Mouse (Mus musculus) layer of hippocampus, adult 8-10 months (tissue): ENCODE data around the gene Cdkn2d. TPM values are rescaled to one million over a fixed set of nuclear protein-coding genes. Genes with fewer than 3 reads are reported as not detected.
"Not testable (repeated sequence)": the region's sequence is repeated elsewhere in the genome, so short reads cannot be mapped to it uniquely, and the experiment has no call there.

ENCODE experiments used
- DNase-seq, 2 experiments: peaks; one replicate each; pipeline ENCODE4 v3.0.0; 2022; ENCODE audit warnings: low spot score in 2 of 2
- total RNA-seq, 4 experiments: library from RNA; stranded (reverse); gene quantifications; 2 replicates each; pipeline ENCODE4 v1.2.4; 2022

Gene Cdkn2d
- total RNA-seq: 10 to 100 TPM; 48.8 to 61.6 (median 55.9) TPM

DNA sequence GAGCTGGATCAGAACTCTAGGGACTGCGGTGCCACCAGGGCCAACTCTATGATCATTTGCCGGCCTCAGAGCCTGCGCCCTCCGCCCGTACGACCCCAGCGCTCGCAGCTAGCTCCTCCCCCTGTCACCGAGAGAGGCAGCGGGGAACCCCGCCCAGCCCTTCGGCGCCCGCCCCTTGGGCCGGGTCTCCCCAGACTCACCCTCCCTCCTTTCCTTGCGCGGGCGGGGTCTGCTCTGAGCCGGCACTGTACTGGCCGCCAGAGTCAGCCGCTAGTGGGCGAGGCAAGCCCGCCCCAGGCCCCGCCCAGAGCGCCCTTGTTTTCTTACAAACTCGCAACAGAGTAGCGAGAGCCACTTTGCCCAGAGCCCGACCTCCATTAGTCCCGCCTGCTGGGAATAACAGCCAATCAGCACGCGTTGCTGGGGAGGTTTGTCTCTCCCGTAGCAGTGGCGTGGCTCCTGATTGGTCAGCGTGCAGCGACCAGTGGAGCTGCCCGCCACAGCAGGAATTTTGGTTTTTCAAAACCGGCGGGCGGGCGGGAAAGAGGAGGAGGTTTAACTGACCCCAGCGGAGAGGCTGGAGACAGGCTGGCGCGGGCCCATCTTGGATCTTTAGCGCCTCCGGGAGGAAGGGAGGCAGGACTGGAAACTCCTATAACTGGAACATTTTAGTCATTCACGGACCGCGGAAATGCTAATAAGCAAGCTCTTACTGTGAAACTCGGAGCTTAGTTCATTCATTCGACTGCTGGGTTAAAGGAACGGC, at the start of gene Cdkn2d:
Gene Cdkn2d, minus strand, starts transcription at position 386 of the 766 bp plus-strand sequence.
- peak; percentile 99 to 100 for DNase-seq

DNA sequence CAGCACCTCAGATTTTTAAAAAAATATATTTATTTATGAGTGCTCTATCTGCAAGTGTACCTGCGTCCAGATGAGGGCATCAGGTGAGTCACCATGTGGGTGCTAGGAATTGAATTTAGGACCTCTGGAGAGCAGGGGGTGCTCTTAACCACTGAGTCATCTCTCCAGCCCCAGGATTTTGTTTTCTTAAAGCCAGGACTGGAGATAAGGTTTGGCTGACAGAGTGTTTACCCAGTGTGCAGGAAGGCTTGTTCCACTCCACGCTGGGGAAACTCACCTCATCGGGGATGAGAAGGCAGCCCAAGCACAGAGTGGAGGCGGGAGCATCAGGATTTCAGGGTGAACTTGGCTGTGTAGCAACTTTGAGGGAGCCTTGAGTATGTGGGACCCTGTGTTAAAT, 49.2 kb upstream of the Cdkn2d start:
- DNase-seq: no peak

DNA sequence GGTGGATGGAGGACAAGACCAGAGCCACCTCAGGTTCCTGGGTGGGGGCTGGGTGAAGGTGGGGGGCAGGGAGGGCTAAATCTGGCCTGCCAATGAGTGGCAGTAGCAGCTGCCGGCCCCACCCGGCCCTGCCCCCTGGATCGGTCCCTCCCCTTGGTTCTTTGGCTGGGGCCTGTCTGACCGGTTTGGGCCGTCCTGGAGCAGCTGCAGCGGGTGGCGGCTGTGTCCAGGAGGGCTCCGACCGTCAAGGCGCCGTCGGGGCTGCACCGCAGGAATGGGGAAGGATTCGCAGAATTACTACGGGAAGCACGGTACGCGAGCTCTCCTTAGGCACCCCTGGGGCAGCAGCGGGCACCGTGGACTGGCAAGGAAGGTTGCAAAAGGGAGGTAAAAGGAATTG, 46.4 kb upstream of the Cdkn2d start:
- no peak for DNase-seq

DNA sequence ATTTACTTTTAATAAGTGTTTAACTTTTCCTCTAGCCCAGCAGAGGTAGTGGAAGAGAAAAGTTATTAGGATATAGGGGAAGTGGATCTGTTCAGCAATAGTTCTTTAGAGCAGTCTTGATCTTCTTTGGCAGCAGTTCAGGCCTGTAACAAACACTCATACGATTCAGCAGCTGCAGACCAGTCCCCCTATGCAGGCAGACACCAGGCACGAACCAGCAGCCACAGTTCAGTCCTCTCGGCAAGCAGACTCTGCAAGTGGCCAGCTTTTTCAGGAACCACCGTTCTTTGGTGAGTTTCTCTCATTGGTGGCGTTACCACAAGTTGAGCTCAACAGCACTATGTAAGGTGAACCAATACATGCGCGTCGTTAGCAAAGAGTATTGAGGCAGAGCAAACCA, 45.3 kb upstream of the Cdkn2d start:
- no peak for DNase-seq

- DNase-seq: no peak
These were observed 44.2 kb upstream of the Cdkn2d start for GRCm38 (mm10) chr9:21335391-21335790.

DNA sequence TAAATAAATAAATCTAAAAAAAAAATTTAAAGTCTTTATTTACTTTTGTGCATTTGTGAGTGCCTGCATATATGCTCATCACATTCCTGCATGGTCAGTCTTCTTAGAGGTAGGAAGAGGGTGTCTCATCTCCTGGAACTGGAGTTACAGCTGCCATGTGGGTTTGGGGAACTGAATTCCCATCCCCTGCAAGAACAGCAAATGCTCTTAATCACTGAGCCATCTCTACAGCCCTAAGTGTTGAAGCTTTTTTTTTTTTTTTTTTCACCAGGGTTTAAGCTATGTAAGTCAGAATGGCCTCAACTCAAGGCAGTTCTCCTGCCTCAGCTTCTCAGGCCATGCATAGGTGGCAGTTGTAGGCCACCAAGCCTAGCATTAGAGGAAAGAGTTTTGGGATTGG, 43.5 kb upstream of the Cdkn2d start:
- DNase-seq: no peak

- no peak for DNase-seq
These were observed 42.3 kb upstream of the Cdkn2d start for GRCm38 (mm10) chr9:21333523-21333922.

GRCm38 (mm10) chr9:21332161-21333061, 41.2 kb upstream of the Cdkn2d start:
- DNase-seq: no peak

DNA sequence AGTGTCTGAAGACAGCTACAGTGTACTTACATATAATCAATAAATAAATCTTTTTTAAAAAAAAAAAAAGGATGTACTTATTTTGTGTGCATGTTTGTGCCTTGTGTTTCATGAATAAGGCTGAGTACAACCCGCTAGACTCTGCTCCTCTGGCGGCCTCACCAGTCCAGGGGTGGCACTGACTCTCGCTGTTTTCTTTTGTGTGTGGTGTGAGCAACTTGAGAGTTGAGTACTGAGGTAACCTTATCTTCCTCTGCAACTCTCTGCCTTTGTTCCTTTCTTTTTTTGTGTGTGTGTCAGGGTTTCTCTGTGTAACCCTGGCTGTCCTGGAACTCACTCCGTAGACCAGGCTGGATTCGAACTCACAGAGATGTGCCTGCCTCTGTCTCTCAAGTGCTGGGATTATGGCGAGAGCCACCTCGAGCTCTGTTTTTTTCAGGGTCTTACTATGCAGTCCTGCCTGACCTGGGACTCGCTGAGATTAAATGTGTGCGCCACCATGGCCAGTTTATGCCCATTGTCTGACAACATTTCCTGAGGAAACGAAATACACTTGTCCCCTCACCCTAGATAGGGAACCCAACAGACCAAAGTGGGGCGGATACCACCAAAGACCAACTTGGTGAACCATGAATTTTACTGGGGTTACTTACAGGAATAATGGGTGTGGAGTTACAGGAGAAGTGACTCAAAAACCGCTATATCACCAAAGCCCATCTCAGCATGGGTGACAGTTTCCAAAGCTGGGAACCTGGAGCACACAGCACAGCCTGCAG, 40.3 kb upstream of the Cdkn2d start:
- no peak for DNase-seq

- DNase-seq: no peak
These were observed 38.6 kb upstream of the Cdkn2d start for GRCm38 (mm10) chr9:21329699-21330289.

DNA sequence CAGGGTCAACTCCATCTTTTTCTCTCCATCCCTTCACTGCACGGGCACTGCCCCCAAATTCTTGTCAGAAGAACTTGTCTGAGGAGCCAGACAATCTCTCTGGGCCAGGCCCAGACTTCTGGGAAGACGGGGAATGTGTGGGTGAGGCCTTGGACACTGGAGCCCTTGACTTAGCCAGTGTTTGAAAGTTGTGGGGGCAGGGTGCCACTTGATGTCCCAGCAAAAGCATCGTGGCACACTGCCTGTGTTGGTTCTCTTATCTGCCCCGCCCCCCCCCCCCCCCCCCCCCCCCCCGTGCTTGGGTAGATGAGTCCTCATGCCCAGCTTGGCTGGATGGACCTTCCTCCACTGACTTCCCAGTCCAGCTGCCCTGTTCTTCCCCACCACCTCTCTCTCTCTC, 37.8 kb upstream of the Cdkn2d start:
- DNase-seq: no peak

GRCm38 (mm10) chr9:21328041-21328440, 36.8 kb upstream of the Cdkn2d start:
- no peak for DNase-seq

- no peak for DNase-seq
These were observed 36.4 kb upstream of the Cdkn2d start for GRCm38 (mm10) chr9:21327569-21327968.

DNA sequence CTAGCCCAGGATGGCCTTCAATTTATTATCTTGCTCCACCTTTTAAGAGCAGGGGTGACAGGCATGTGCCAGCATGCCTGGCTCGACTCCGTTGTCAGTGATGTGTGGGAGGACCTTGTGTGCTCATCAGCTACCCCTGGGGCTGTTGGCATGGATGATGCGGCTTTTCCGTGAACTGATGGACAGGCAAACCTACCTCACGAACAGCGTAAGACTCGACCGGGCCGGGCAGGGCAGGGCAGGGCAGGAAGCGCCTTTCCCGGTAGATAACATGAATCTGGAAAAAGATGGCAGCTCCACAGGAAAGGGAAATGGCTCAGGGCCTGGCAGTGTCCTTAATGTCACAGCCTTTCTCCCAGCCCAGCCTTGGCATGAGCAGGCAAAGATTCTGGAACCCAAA, 33.1 kb upstream of the Cdkn2d start:
- no peak for DNase-seq

DNA sequence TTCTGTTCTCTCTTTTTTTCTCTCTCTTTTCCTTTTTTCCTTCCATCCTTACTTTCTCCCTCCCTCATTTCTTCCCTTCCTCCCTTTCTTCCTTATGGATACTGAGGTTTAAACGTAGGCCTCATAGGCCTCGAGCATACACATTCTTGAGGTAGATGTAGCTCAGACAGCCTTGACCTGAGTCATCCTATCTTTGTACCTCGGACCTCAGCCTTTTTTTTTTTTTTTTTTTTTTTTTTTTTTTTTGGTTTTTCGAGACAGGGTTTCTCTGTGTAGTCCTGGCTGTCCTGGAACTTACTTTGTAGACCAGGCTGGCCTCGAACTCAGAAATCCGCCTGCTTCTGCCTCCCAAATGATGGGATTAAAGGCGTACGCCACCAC, 31.7 kb upstream of the Cdkn2d start:
- not testable (repeated sequence) for DNase-seq

DNA sequence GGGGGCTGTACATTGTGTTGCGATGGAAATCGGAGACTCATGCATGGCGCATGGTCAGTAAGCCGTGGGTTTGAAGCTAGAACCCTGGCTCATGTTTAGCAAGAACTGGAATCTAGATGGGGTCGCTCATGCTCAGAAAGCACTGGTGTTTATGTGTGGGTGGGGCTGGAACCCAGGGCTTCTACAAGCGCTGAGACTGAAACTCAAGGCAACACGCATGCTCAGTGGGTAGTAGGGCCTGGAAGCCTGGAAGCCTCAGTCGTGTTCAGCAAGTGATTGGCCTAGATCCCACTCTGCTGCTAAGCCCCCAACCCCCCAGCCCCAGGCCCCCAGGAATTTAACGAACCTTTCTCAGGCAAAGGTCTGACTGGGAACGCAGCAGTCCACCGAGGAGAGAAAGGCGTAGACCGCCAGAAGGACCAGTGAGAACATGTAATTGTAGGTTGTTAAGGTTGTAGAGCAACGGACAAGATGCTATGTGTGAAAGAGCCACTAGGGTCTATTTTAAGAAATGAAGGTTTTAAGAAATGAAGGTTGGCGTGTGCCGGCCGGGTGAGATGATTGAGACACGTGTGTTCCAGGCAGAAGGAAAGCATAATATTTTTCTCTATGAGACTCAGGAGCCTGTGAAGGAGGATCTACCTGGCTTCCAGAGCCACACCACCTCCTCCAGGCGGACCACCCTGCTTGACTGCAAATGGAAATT, 31.2 kb upstream of the Cdkn2d start:
- DNase-seq: peak in 1 of 2 experiments; percentile 22

GRCm38 (mm10) chr9:21321513-21321835, 30.3 kb upstream of the Cdkn2d start:
- DNase-seq: no peak

DNA sequence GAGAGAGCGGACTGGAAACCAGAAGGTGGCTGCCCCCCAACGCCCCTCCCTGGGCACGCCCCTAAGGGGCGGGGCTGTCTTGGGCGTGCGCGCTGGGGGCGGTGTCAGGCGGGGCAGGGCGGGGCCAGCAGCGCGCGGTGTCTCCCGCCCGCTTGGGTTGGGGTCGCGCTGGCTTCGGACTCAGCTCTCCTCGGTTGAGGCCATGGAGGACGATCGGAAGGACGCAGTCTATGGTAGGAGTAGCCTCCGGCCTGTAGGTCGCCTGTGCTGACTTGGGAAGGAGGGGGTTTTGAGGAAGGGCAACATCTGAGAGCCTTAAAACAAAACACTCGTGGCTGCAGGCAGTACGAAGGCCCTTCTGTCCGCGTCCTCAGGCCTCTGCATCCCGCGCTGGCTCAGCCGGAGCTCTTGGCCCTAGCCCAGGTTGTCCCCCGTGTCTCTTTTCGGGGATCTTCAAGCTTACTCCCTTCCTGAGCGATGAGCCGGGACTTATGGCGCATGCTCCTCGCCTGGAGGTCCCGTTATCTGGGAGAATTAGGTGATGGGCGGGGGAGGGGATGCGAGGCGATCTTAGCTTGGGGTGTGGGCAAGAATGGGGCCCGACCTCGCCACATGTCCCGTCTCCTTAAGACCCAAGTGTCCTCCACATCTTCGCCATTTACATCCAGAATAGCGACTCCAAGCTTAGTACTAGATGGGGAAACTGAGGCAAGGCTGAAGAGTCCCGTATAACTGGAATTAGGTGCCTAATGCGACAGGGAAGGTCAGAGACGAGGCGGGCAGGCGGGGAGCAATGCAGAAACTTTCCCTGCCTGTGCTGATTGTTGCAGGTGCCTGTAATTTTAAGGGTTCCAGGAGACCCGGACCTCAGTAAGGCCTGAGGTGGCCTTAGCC, 29.7 kb upstream of the Cdkn2d start, which contains the start of gene Slc44a2:
Gene Slc44a2, plus strand, starts transcription at position 80 of the 894 bp plus-strand sequence.
- peak; percentile 29 to 67 for DNase-seq

DNA sequence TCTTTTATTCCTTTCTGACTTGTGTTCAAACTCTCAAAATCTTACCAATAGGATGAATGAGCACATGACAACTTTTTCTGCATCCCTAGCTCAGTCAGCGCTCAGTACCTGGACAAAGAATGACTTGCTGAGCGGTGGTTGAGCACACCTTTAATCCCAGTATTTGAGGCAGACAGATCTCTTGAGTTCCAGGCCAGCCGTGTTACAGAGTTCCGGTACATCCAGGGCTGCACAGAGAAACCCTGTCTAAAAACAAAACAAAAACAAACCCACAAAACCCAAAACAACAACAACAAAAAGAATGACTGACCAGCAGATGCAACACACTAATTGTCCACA, 29.0 kb upstream of the Cdkn2d start:
- no peak for DNase-seq

DNA sequence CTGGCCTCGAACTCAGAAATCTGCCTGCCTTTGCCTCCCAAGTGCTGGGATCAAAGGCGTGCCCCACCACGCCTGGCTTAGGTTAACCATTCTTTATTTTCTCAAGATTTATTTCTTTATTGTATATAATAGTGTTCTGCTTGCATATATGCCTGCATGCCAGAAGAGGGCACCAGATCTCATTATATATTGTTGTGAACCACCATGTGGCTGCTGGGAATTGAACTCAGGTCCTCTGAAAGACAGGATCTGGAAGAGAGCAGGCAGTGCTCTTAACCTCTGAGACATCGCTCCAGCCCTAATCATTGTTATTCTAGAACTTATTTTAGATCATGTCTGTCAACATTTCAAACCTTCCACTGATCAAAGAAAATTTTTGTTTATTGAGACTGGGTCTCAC, 28.3 kb upstream of the Cdkn2d start:
- no peak for DNase-seq
